Mouse (Mus musculus): ENCODE data around the gene Uqcc1. TPM values are rescaled to one million over a fixed set of nuclear protein-coding genes. Genes with fewer than 3 reads are reported as not detected.

Uqcc1 gene
- polyA plus RNA-seq, 1 experiment from 2014 or later, result 31.7 TPM

DNA sequence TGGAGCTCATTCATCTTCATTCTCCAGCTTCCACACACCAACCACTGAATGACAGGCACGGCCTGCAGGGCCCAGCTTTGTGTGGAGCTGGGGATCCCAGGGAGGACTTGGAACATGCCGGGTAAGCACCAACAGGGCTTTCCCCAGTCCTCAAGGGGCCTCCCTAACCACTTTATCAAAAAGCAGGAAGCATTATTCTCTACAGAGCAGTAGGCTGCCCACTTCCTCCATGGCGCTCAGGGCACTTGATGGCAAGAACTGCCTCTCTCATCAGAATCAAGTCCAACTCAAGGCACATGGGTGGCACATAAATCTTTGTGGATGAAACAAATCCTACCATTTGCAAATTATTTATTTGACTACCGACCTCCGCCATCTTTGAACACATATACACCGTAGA is 15.4 kb downstream of the Uqcc1 start:
- 68% methylated on average over 6 of the region's 6 CpGs for WGBS (ENCODE audit: insufficient replicate concordance)
- DNase-seq, result no peak
- Histone ChIP-seq H3K4me3 (ENCODE audit: low read depth, low read length) (no peak overlapping the region), H3K9me3 (ENCODE audit: low read length) (no peaks in the 10 kb centered on the region), H3K4me2 (ENCODE audit: low read depth, low read length) (no peak overlapping the region), H3K27ac (ENCODE audit: low read depth) (no peak overlapping the region), H3K4me1 (ENCODE audit: insufficient read depth) (no peaks in the 10 kb centered on the region), H3K27me3 (ENCODE audit: insufficient read depth, low read length) (no peaks in the 10 kb centered on the region), H3K36me3 (replicated peaks; ENCODE audit: insufficient read depth, low read length) (peaks cover 35% of the 10 kb centered on the region), H3K9ac (replicated peaks) (no peak overlapping the region)
- no peak for TF ChIP-seq CTCF (IDR thresholded peaks at IDR 0.05; ENCODE audit: low read depth)
- no peak for TF ChIP-seq EP300 (IDR thresholded peaks at IDR 0.05; ENCODE audit: low read depth)
- no peak for ATAC-seq

GRCm38 (mm10) chr2:155903632-155904008 is 26.5 kb downstream of the Uqcc1 start:
- ATAC-seq, result no peak

GRCm38 (mm10) chr2:155902989-155903631 is 27.0 kb downstream of the Uqcc1 start:
- Histone ChIP-seq H3K4me3 (ENCODE audit: low read depth, low read length) (no peak overlapping the region), H3K27me3 (ENCODE audit: insufficient read depth, low read length) (no peaks in the 10 kb centered on the region), H3K9ac (replicated peaks) (no peak overlapping the region), H3K36me3 (replicated peaks; ENCODE audit: insufficient read depth, low read length) (peaks cover 13% of the 10 kb centered on the region), H3K9me3 (ENCODE audit: low read length) (no peaks in the 10 kb centered on the region), H3K4me2 (ENCODE audit: low read depth, low read length) (no peak overlapping the region), H3K27ac (ENCODE audit: low read depth) (no peak overlapping the region), H3K4me1 (ENCODE audit: insufficient read depth) (no peaks in the 10 kb centered on the region)
- WGBS (ENCODE audit: insufficient replicate concordance), result 73% methylated on average over 16 of the region's 16 CpGs
- DNase-seq, result no peak
- ATAC-seq, result no peak
- TF ChIP-seq EP300 (IDR thresholded peaks at IDR 0.05; ENCODE audit: low read depth) (no peak), CTCF (IDR thresholded peaks at IDR 0.05; ENCODE audit: low read depth) (no peak)

More at GRCm38 (mm10) chr2:155903632-155904008, 26.5 kb downstream of the Uqcc1 start:
- TF ChIP-seq EP300 (IDR thresholded peaks at IDR 0.05; ENCODE audit: low read depth), result no peak
- no peak for TF ChIP-seq CTCF (IDR thresholded peaks at IDR 0.05; ENCODE audit: low read depth)
- WGBS (ENCODE audit: insufficient replicate concordance), result 76% methylated on average over 6 of the region's 6 CpGs
- Histone ChIP-seq H3K27ac (ENCODE audit: low read depth) (no peak overlapping the region), H3K27me3 (ENCODE audit: insufficient read depth, low read length) (no peaks in the 10 kb centered on the region), H3K4me3 (ENCODE audit: low read depth, low read length) (no peak overlapping the region), H3K9ac (replicated peaks) (no peak overlapping the region), H3K4me2 (ENCODE audit: low read depth, low read length) (no peak overlapping the region), H3K4me1 (ENCODE audit: insufficient read depth) (no peaks in the 10 kb centered on the region), H3K9me3 (ENCODE audit: low read length) (no peaks in the 10 kb centered on the region), H3K36me3 (replicated peaks; ENCODE audit: insufficient read depth, low read length) (peaks cover 13% of the 10 kb centered on the region)
- no peak for DNase-seq

DNA sequence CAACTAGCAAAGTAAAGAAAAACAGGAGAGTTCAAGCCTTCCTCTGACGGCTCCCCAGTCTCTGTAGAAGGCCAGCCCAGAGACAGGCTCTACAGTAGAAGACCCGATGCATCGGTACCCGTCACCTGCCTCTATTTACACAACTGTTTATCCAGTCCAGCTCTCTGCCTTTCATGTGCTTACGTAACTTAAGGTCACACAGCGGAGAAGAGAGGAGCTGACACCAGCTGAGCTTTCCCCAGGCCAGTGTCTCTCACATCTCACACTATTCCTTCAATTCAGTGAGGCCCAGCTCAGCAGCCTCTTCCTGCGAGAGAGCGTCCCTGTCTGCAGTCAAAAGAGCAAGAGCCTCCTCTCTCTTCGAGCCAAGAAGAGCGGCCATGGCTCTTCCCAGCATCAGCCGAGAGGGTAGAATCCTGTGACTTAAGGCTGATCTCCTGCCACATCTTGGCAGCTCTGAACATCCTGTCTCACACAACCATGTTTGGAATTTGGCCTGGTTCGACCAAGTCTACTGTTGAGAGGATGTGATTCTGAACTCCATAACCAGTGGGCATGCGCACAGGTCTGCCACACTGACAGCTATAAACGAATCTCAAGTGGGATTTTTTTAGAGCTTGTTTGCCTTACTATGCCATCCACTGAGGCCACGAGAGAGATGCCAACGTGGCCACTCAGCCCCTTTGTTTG is 34.9 kb downstream of the Uqcc1 start:
- Histone ChIP-seq H3K27ac (ENCODE audit: low read depth) (peak overlapping the region; percentile 68), H3K4me1 (ENCODE audit: insufficient read depth) (0 out of 2 replicates have a peak, but pooled peaks cover 2% of the 10 kb centered on the region), H3K9me3 (ENCODE audit: low read length) (no peaks in the 10 kb centered on the region), H3K4me3 (ENCODE audit: low read depth, low read length) (peak overlapping the region; percentile 19; the same call in 1 of the 2 replicates), H3K4me2 (ENCODE audit: low read depth, low read length) (peak overlapping the region; percentile 58), H3K36me3 (replicated peaks; ENCODE audit: insufficient read depth, low read length) (peaks cover 11% of the 10 kb centered on the region; the same call in 1 of the 2 replicates), H3K27me3 (ENCODE audit: insufficient read depth, low read length) (no peaks in the 10 kb centered on the region), H3K9ac (replicated peaks) (no peak overlapping the region)
- DNase-seq (no peak), ATAC-seq (peak; percentile 87)
- whole genome bisulfite sequencing (ENCODE audit: insufficient replicate concordance), result 67% methylated on average over 16 of the region's 16 CpGs
- TF ChIP-seq EP300 (IDR thresholded peaks at IDR 0.05; ENCODE audit: low read depth) (no peak), CTCF (IDR thresholded peaks at IDR 0.05; ENCODE audit: low read depth) (no peak)

DNA sequence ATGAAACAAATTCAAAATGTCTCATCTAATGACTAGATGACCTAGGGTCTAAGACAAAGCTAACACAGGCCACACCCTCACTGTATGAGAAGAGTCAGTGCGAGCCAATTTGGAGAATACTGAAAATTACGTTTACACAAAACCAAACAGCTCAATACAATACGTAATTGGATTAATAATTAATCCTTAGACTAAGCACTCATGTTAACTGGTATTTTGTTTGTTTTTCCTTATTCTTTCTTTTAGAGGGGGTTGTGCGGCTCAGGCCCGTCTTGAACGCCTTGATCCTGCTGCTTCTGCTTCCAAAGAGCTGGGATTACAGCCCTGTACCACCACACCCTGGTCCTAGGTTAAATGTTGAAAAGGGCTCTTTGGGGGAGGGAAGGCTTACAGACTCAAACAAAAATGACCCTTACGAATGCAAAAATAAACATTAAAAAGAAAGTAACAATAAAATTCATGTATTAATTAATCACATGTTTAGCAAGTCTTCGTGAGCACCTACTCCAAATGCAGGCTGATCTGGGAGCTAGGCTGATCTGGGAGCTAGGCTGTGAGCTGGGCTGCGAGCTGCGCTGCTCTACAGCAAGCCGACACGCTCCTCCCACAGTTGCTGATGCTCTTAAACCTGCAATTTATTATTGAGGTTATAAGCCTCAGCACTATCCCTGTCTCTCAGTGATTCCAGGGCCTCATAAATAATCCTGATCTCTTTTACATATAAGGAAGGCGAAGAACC is 35.6 kb downstream of the Uqcc1 start:
- no peak for TF ChIP-seq CTCF (IDR thresholded peaks at IDR 0.05; ENCODE audit: low read depth)
- TF ChIP-seq EP300 (IDR thresholded peaks at IDR 0.05; ENCODE audit: low read depth), result no peak
- WGBS (ENCODE audit: insufficient replicate concordance), result 63% methylated on average over 13 of the region's 13 CpGs
- Histone ChIP-seq H3K27me3 (ENCODE audit: insufficient read depth, low read length) (no peaks in the 10 kb centered on the region), H3K4me2 (ENCODE audit: low read depth, low read length) (peak overlapping the region; percentile 58), H3K27ac (ENCODE audit: low read depth) (peak overlapping the region; percentile 68), H3K36me3 (replicated peaks; ENCODE audit: insufficient read depth, low read length) (peaks cover 6% of the 10 kb centered on the region; the same call in 1 of the 2 replicates), H3K4me1 (ENCODE audit: insufficient read depth) (0 out of 2 replicates have a peak, but pooled peaks cover 2% of the 10 kb centered on the region), H3K4me3 (ENCODE audit: low read depth, low read length) (peak overlapping the region; percentile 19), H3K9me3 (ENCODE audit: low read length) (no peaks in the 10 kb centered on the region), H3K9ac (replicated peaks) (no peak overlapping the region)
- DNase-seq (no peak), ATAC-seq (peak; percentile 69)

DNA sequence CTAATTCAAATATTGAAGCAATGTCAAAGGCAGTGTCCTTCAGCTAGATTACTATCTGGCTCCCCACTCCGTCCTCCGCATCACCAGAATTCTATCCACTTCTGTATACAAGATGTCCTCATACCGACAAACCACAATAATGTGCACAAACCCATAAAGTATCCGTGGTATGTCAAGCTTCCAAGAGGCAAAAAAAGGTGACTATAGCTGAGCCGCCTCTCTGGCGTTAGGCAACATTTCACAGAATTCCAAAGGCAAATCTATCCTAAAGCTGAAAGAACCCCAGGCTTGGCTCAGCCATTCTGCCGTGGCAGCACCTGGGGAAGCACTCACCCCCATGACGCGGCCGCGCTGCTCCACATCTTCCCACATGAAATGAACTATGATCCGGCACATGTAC is 43.3 kb downstream of the Uqcc1 start:
- no peak for DNase-seq
- Histone ChIP-seq H3K36me3 (replicated peaks; ENCODE audit: insufficient read depth, low read length) (peaks cover 26% of the 10 kb centered on the region), H3K27me3 (ENCODE audit: insufficient read depth, low read length) (no peaks in the 10 kb centered on the region), H3K9me3 (ENCODE audit: low read length) (no peaks in the 10 kb centered on the region), H3K27ac (ENCODE audit: low read depth) (no peak overlapping the region), H3K4me1 (ENCODE audit: insufficient read depth) (no peaks in the 10 kb centered on the region), H3K4me2 (ENCODE audit: low read depth, low read length) (no peak overlapping the region), H3K4me3 (ENCODE audit: low read depth, low read length) (no peak overlapping the region), H3K9ac (replicated peaks) (no peak overlapping the region)
- no peak for ATAC-seq
- 93% methylated on average over 12 of the region's 12 CpGs for WGBS (ENCODE audit: insufficient replicate concordance)
- no peak for TF ChIP-seq CTCF (IDR thresholded peaks at IDR 0.05; ENCODE audit: low read depth)
- no peak for TF ChIP-seq EP300 (IDR thresholded peaks at IDR 0.05; ENCODE audit: low read depth)

Measured in liver, postnatal 0 days (tissue).